Mouse (Mus musculus): ENCODE data around the gene Map3k21. TPM values are rescaled to one million over a fixed set of nuclear protein-coding genes. Genes with fewer than 3 reads are reported as not detected.
A peak's percentile ranks its signal among the peaks of the same experiment; 100 is the strongest.

Map3k21 gene
- polyA plus RNA-seq, 1 experiment from 2014 or later: 0.17 TPM

- 78% methylated on average over 4 of the region's 4 CpGs for WGBS
- Histone ChIP-seq H3K9ac (ENCODE audit: low read length) (no peak overlapping the region), H3K36me3 (ENCODE audit: control insufficient read depth, insufficient read depth, low read length) (0 out of 2 replicates have a peak, but pooled peaks cover 2% of the 10 kb centered on the region), H3K4me2 (ENCODE audit: low read length) (no peak overlapping the region), H3K4me3 (ENCODE audit: low read depth, low read length) (no peak overlapping the region), H3K27me3 (replicated peaks; ENCODE audit: control insufficient read depth, insufficient read depth, low read length) (no peaks in the 10 kb centered on the region), H3K9me3 (replicated peaks; ENCODE audit: control insufficient read depth, low read length) (no peaks in the 10 kb centered on the region), H3K4me1 (ENCODE audit: control insufficient read depth, insufficient read depth, low read length) (no peaks in the 10 kb centered on the region), H3K27ac (ENCODE audit: low read depth, low read length) (no peak overlapping the region)
- no peak for ATAC-seq
- no peak for DNase-seq (ENCODE audit: low spot score)
Observed at GRCm38 (mm10) chr8:125880447-125880846, 29.8 kb upstream of the Map3k21 start.

- Histone ChIP-seq H3K9me3 (replicated peaks; ENCODE audit: control insufficient read depth, low read length) (no peaks in the 10 kb centered on the region), H3K36me3 (ENCODE audit: control insufficient read depth, insufficient read depth, low read length) (peaks cover 15% of the 10 kb centered on the region; the same call in 1 of the 2 replicates), H3K4me3 (ENCODE audit: low read depth, low read length) (no peak overlapping the region), H3K4me1 (ENCODE audit: control insufficient read depth, insufficient read depth, low read length) (no peaks in the 10 kb centered on the region), H3K9ac (ENCODE audit: low read length) (no peak overlapping the region), H3K4me2 (ENCODE audit: low read length) (no peak overlapping the region), H3K27ac (ENCODE audit: low read depth, low read length) (no peak overlapping the region), H3K27me3 (replicated peaks; ENCODE audit: control insufficient read depth, insufficient read depth, low read length) (no peaks in the 10 kb centered on the region)
- no peak for ATAC-seq
- 88% methylated on average over 9 of the region's 9 CpGs for WGBS
- DNase-seq (ENCODE audit: low spot score): no peak
Observed at GRCm38 (mm10) chr8:125887549-125887948, 22.7 kb upstream of the Map3k21 start.

- Histone ChIP-seq H3K4me2 (ENCODE audit: low read length) (no peak overlapping the region), H3K27me3 (replicated peaks; ENCODE audit: control insufficient read depth, insufficient read depth, low read length) (no peaks in the 10 kb centered on the region), H3K4me3 (ENCODE audit: low read depth, low read length) (no peak overlapping the region), H3K4me1 (ENCODE audit: control insufficient read depth, insufficient read depth, low read length) (no peaks in the 10 kb centered on the region), H3K9me3 (replicated peaks; ENCODE audit: control insufficient read depth, low read length) (no peaks in the 10 kb centered on the region), H3K9ac (ENCODE audit: low read length) (no peak overlapping the region), H3K36me3 (ENCODE audit: control insufficient read depth, insufficient read depth, low read length) (peaks cover 12% of the 10 kb centered on the region; the same call in 1 of the 2 replicates), H3K27ac (ENCODE audit: low read depth, low read length) (no peak overlapping the region)
- ATAC-seq (no peak), DNase-seq (ENCODE audit: low spot score) (no peak)
- 80% methylated on average over 3 of the region's 3 CpGs for WGBS
Observed at GRCm38 (mm10) chr8:125889920-125890319, 20.3 kb upstream of the Map3k21 start.

GRCm38 (mm10) chr8:125897388-125897787, 12.9 kb upstream of the Map3k21 start:
- no peak for DNase-seq (ENCODE audit: low spot score)
- Histone ChIP-seq H3K9ac (ENCODE audit: low read length) (peak overlapping the region; percentile 70; the same call in 1 of the 2 replicates), H3K27ac (ENCODE audit: low read depth, low read length) (no peak overlapping the region), H3K4me1 (ENCODE audit: control insufficient read depth, insufficient read depth, low read length) (peaks cover 6% of the 10 kb centered on the region), H3K4me3 (ENCODE audit: low read depth, low read length) (peak overlapping the region; percentile 52), H3K4me2 (ENCODE audit: low read length) (peak overlapping the region; percentile 78), H3K9me3 (replicated peaks; ENCODE audit: control insufficient read depth, low read length) (no peaks in the 10 kb centered on the region), H3K36me3 (ENCODE audit: control insufficient read depth, insufficient read depth, low read length) (no peaks in the 10 kb centered on the region), H3K27me3 (replicated peaks; ENCODE audit: control insufficient read depth, insufficient read depth, low read length) (no peaks in the 10 kb centered on the region)
- no peak for ATAC-seq
- 61% methylated on average over 11 of the region's 11 CpGs for WGBS

- DNase-seq (ENCODE audit: low spot score) (peak; percentile 86), ATAC-seq (peak; percentile 90)
- Histone ChIP-seq H3K9me3 (replicated peaks; ENCODE audit: control insufficient read depth, low read length) (no peaks in the 10 kb centered on the region), H3K4me3 (ENCODE audit: low read depth, low read length) (peak within 1 kb of the TSS; percentile 52), H3K27ac (ENCODE audit: low read depth, low read length) (peak within 1 kb of the TSS; percentile 48; the same call in 1 of the 2 replicates), H3K27me3 (replicated peaks; ENCODE audit: control insufficient read depth, insufficient read depth, low read length) (no peaks in the 10 kb centered on the region), H3K9ac (ENCODE audit: low read length) (peak within 1 kb of the TSS; percentile 70), H3K36me3 (ENCODE audit: control insufficient read depth, insufficient read depth, low read length) (no peaks in the 10 kb centered on the region), H3K4me1 (ENCODE audit: control insufficient read depth, insufficient read depth, low read length) (peaks cover 6% of the 10 kb centered on the region), H3K4me2 (ENCODE audit: low read length) (peak within 1 kb of the TSS; percentile 78)
- WGBS: 4% methylated on average over 44 of the region's 44 CpGs
Observed at GRCm38 (mm10) chr8:125897868-125898788, 12.1 kb upstream of the Map3k21 start, which contains the start of gene Pcnx2. Gene Pcnx2 (minus strand): TSS chr8:125898317.

DNA sequence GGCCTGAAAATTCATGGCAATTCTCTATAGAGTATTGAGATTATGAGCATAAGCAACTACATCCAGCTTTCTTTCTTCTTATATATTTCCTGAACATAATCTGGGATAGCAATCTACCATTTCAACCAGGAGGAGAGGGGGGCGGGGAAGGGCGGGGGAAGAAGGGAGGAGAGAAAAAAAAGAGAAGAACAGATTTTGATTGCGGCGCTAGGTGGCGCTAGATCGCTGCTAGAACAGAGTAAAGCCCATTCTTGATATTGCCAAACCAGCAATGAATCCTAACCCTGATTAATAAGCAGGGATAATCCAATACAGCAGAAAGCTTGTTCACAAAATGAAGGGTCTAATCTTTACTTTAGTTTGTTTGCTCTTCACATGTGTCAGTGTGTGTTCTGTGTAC, 11.4 kb upstream of the Map3k21 start:
- Histone ChIP-seq H3K36me3 (ENCODE audit: control insufficient read depth, insufficient read depth, low read length) (no peaks in the 10 kb centered on the region), H3K9ac (ENCODE audit: low read length) (peak overlapping the region; percentile 70; the same call in 1 of the 2 replicates), H3K27ac (ENCODE audit: low read depth, low read length) (no peak overlapping the region), H3K9me3 (replicated peaks; ENCODE audit: control insufficient read depth, low read length) (no peaks in the 10 kb centered on the region), H3K4me2 (ENCODE audit: low read length) (peak overlapping the region; percentile 78), H3K4me1 (ENCODE audit: control insufficient read depth, insufficient read depth, low read length) (peaks cover 6% of the 10 kb centered on the region), H3K27me3 (replicated peaks; ENCODE audit: control insufficient read depth, insufficient read depth, low read length) (no peaks in the 10 kb centered on the region), H3K4me3 (ENCODE audit: low read depth, low read length) (peak overlapping the region; percentile 52; the same call in 1 of the 2 replicates)
- ATAC-seq: peak; percentile 33
- DNase-seq (ENCODE audit: low spot score): peak; percentile 92
- WGBS: 0% methylated on average over 6 of the region's 6 CpGs

DNA sequence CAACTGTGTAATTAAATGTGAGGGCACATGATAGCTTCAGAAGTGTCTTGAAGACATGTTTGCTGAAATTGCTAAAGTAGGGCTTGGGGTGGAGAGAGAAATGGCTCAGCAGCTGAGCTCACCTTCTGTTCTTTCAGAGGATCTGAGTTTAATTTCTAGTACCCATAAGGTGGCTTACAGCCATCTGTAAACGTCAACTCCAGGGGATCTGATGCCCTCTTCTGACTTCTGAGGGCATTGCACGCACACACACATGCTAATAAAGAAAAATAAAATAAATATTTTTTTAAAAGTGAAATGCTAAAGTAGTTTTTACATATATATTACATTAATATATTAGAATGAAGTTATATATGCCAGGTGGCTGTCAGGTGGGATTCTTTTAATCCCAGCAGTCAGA, 9.1 kb upstream of the Map3k21 start:
- H3K4me3 ChIP-seq (ENCODE audit: low read depth, low read length): no peak overlapping the region
- DNase-seq (ENCODE audit: low spot score) (peak; percentile 37), ATAC-seq (no peak)
- H3K27ac ChIP-seq (ENCODE audit: low read depth, low read length): no peak overlapping the region
- H3K4me1 ChIP-seq (ENCODE audit: control insufficient read depth, insufficient read depth, low read length): peaks cover 6% of the 10 kb centered on the region
- H3K9me3 ChIP-seq (replicated peaks; ENCODE audit: control insufficient read depth, low read length): no peaks in the 10 kb centered on the region
- no peak overlapping the region for H3K4me2 ChIP-seq (ENCODE audit: low read length)
- no peak overlapping the region; the same call in 1 of the 2 replicates for H3K9ac ChIP-seq (ENCODE audit: low read length)
- 19% methylated on average over 2 of the region's 2 CpGs for WGBS
- no peaks in the 10 kb centered on the region for H3K36me3 ChIP-seq (ENCODE audit: control insufficient read depth, insufficient read depth, low read length)
- no peaks in the 10 kb centered on the region for H3K27me3 ChIP-seq (replicated peaks; ENCODE audit: control insufficient read depth, insufficient read depth, low read length)

DNA sequence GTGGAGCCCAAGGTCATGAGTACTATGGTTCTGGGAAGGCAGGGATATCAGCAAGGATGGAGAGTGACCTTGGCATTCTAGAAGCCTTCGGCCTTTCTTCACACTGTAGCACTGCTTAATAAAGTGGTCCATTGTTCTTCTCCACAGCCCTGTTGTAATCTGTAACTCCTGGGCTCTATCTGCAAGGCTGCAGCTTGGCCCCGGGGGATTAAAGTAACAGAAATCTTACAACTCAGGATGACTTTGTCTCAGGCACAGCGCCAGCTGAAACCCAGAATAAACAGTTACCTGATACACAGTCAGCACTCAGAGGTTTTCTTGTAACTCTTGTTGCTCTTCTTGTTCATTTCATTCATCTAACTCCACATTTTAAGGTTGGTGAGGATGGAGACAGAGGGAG, 7.7 kb upstream of the Map3k21 start:
- Histone ChIP-seq H3K27ac (ENCODE audit: low read depth, low read length) (no peak overlapping the region), H3K9ac (ENCODE audit: low read length) (no peak overlapping the region), H3K4me2 (ENCODE audit: low read length) (no peak overlapping the region), H3K9me3 (replicated peaks; ENCODE audit: control insufficient read depth, low read length) (no peaks in the 10 kb centered on the region), H3K4me1 (ENCODE audit: control insufficient read depth, insufficient read depth, low read length) (peaks cover 6% of the 10 kb centered on the region), H3K36me3 (ENCODE audit: control insufficient read depth, insufficient read depth, low read length) (no peaks in the 10 kb centered on the region), H3K4me3 (ENCODE audit: low read depth, low read length) (no peak overlapping the region), H3K27me3 (replicated peaks; ENCODE audit: control insufficient read depth, insufficient read depth, low read length) (no peaks in the 10 kb centered on the region)
- 39% methylated on average over 3 of the region's 3 CpGs for WGBS
- no peak for DNase-seq (ENCODE audit: low spot score)
- ATAC-seq: no peak

DNA sequence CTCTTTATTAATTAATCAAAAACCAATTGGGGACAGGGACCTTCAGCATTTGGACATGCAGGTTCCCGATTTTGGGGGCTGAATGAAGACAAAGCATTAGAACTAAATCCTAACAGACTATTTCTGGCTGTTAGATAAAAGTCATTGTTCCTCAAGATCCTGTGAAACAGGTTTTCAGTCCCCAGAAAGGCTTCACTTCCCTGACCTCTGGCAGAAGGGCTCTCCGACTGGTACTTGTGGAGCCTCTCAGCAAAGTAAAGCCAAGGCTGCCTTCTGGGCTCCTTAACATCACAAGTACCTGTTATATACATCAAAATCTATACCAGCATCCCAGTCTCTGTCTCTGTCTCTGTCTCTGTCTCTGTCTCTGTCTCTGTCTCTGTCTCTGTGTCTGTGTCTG, 4.9 kb upstream of the Map3k21 start:
- no peaks in the 10 kb centered on the region for H3K9me3 ChIP-seq (replicated peaks; ENCODE audit: control insufficient read depth, low read length)
- DNase-seq (ENCODE audit: low spot score) (no peak), ATAC-seq (no peak)
- peaks cover under 1% of the 10 kb centered on the region; the same call in 1 of the 2 replicates for H3K4me1 ChIP-seq (ENCODE audit: control insufficient read depth, insufficient read depth, low read length)
- H3K36me3 ChIP-seq (ENCODE audit: control insufficient read depth, insufficient read depth, low read length): no peaks in the 10 kb centered on the region
- WGBS: 76% methylated on average over 2 of the region's 2 CpGs
- no peak overlapping the region for H3K4me3 ChIP-seq (ENCODE audit: low read depth, low read length)
- peaks cover 18% of the 10 kb centered on the region for H3K27me3 ChIP-seq (replicated peaks; ENCODE audit: control insufficient read depth, insufficient read depth, low read length)
- H3K9ac ChIP-seq (ENCODE audit: low read length): no peak overlapping the region
- H3K27ac ChIP-seq (ENCODE audit: low read depth, low read length): no peak overlapping the region
- H3K4me2 ChIP-seq (ENCODE audit: low read length): no peak overlapping the region

All from forebrain, embryonic 14.5 days (tissue).